Mouse (Mus musculus) induced T-regulatory cell, adult 2 months (primary cell): ENCODE measurements at regions not wholly inside any gene's neighbourhood (a gene's known extent, or its start where the extent isn't known, plus 50 kb on each side); places are given as distances from the start of the nearest gene placed in this dataset.

Experiments
- DNase-seq: peaks from one replicate; pipeline ENCODE4 v3.0.0-alpha.2; 2012; ENCODE audit warnings: low read depth

DNA sequence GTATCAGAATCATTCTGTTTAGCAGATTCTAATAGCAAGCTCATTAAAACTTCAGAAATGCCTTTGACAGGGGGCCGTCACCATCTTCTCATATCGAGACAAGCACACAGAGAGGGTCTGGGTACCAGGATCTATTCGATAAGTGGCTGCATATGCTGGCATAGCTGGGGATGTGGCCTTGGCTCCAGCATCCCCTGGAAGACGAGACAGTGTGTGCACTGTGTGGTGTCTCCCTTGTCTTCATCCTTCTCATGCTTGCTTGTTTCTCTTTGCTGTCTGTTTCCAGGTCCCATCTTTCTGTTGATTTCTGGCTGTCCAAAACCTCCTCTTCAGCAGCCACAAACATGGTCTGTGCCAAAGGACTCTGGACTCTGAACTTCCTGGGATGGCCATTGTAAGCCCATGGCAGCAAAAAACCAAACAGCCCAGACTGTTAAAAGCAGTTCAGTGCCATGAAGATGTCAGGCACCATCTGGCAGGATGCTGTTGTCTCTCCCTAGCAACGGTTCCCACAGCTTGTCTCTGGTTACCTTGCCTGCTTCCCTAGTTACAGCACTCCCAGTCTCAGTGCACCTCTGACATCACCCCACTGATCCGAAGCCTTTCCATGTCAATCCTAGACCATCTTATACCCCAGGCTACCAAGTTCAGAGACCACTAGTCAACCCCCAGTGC lies 56.5 kb downstream of the Kctd12 start:
- DNase-seq, result no peak

DNA sequence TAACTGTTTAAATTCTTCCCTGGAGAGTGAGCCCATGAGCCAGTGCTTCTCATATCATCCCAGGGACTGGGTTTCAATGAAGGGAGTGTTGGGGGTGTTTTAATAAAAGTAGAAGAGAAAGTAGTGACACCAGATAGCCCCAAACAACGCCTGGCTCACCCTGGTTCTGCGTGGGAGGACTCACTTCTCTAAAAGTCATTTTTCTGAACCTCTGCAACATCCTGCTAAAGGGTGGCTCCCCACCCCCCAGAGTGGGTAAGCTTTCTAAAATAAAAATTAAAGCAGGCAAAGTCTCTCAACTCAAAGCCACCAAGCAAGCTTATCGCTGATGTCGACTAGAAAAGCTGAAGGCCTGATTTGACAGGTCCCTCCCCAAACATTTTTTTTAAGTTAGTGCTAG lies 57.8 kb downstream of the Kctd12 start:
- DNase-seq, result no peak

DNA sequence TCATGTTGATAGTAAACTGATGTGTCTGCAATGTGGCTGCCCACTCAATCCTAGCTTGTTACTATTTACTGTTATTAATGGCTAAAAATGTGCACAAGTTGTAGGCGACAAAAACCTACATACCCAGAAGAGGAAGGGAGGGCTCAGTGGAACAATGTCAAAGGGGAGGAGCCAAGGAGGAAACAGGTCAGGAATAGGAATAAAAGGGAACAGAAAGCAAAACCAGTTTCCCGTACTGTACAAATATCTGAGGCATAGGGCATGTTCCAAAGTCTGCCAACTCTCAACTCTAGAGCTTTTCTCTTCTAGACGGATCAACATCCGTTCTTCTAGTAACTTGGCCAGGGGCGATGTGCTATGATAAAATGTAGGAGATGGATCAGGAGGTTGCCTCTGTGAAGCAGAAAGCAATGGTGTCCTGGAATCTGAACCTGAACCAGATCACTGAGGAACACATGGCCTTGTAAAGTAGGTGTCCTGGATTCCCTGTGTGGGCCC lies 59.9 kb downstream of the Kctd12 start:
- DNase-seq, result no peak

DNA sequence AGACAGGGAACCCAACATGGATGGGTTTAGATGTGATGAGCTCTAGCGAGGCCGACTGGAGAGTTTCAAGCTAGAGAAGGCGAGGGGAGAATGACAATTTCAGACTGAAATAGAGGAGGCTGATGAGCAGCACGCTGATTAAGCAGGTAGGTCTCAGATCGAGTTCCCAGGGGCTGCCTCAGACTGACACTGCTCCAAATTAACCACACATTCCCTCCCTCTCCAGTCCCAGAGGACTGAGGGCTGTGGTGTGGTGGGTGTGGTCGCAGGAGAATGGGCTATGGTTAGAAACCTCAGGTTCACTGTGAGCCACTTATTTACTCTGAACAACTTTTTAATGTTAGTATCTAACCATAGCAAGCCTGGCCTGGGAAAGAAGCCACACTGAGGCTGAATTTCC lies 62.0 kb downstream of the Kctd12 start:
- DNase-seq, result no peak

DNA sequence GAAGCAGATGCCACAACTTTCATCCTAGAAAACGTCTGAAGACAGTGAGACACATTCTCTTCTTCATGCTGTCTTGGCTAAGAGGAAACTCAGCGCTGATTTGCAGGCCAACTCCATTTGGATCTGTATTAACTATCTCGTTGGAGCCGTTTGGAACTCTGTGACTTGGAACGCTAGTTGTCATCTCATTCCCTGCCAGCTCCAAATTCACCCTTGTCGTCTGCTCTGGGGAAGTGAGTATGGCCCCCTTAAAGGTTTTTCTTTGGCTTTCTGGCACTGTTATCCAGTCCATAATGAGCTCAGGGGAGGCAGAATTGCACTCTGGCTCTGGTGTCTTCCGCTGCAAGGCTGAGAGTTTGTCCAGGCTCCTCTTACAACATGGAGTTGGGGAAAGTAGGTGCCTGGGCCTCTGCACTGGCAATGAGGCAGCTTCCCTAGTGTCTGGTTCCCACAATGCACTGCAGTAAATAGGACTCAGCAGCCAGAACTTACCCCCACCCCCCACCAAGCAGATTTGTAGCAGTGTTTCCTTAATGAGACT lies 63.1 kb downstream of the Kctd12 start:
- no peak for DNase-seq

DNA sequence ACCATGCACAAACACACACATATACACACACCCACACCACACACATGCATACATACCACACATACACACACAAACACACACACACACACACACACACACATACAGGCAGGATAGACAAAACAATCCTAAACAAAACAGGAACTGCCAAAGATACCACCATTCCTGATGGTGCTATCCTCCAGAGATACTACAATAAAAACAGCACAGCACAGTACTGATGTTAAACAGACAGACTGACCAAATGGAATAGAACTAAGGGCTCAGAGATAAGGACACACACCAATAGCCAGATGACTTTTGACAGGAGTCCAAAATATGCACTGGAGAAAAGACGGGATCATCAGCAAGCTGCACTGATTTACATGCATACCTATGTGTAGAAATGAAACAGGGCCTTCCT lies 64.5 kb downstream of the Kctd12 start:
- DNase-seq, result no peak

DNA sequence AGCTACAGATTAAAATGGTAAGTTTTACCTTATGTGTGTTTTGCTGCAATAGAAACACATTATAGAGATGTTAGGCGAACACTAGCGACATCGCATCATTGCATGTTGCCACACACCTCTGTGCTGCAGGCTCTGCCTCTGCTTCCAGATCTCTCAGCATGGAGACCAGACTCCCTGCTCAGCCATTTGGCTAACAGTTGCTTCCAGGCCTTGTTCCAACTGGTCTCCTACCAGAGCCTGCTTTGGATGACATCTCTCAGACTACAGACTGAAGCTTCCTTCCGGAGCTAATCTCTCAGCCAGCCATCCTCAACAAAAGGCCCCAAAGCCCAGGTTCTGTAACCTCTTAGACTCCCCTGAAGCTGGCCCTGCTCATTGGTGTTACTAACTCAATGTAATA lies 66.5 kb downstream of the Kctd12 start:
- DNase-seq, result no peak

DNA sequence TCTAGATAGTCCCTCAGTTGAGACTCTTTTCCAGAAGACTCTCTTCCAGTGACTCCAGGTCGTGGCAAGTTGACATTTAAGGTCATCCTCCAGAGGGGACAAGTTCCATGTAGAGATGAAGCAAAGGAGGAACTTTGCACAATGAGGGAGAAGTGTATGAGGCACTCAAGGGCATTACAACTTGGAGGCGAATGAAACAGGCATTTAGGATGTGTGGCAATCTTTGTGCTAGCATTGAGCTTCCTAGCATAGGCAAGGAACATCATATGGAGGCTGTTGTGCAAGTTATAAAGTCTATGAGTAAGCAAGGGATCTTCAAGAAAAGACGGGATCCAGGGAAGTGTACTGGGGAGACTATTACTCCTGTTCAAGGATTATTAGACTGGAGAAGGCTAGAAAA lies 70.9 kb downstream of the Kctd12 start:
- no peak for DNase-seq

DNA sequence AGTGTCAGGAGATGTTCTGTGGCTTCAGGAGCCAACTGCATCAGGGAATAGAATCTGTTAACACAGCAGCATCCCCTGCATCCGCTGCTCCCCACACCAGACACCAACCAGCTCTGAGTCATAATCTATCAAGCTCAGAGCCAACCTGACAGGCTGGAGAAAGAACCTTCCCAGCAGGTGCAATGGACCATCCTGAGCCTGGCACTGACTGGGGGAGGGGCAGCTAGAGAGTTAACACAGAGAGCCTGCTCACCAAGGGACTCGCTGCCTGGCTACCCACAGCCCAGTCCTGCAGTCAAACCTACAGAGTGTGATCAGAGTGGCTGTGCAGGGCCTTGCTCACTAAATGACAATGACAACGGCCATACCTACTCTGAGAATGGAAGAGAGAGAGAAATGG lies 73.4 kb downstream of the Kctd12 start:
- no peak for DNase-seq

DNA sequence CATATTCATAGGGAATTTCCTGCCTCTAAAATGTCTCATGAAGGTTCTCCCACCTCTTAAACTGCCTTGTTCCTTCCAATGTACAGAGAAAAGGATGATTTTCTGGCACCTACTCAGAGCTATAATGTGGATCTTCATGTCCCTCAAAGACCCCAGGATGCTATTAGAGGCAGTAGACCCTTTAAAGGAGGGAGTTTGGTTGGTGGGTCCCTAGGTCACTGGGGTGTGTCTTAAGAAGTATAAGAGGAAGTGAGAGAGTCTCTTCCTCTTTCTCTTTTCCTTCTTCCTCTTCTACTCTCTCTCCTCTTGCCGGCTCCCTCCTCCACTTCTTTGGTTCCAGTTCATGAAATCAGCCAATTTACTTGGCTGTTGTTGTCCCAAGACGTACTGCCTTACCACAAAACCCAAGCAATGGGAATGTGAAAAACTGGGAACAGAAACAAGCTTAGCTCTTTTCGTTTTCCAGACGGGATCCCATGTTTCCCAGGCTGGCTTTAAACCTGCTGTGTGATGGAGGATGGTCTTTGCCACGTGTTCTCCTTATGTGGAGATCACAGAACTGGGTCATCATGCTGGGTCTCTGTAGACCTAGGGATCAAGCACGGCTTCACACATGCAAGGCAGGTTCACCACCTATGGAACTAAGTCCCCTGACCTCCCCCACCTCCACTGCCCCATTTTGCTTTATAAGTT lies 74.9 kb downstream of the Kctd12 start:
- DNase-seq, result no peak

DNA sequence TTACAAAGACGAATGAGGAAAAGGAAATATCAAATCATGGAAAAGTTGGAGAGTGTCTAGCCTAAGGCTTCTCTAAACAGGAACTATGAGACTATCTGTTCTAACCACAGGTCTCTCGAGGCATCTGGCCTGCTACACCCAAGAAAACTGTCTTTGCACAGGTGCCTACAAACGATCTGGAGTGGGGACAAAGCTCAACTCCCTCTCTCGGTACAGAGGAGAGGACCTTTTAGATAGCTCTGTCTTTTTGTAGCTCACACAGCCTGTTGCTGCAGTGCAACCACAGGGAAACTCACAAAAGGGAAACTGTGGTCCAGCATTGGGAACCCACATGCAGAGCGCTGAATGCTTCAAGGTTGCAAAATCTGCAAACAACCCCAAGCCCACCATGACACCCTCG lies 75.6 kb downstream of the Kctd12 start:
- DNase-seq, result peak; percentile 4

DNA sequence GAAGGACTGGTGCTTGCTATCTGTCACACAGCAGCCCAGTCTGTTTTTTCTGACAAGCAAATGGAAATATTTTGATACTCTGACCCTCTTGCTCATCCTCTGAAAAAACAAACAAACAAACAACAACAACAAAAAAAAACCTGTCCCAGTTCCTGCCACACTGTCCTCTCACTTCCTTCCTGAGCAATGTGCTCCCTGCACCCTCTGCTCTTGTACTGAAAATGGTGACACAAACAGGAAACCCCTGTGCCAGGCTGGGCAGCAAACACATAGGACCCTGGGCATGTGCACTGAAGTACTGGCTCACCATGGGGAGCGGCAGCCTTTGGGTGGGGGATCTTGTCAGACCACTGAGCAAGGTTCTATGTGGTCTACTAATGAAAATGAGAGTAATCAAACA lies 76.2 kb downstream of the Kctd12 start:
- peak; percentile 3 for DNase-seq

DNA sequence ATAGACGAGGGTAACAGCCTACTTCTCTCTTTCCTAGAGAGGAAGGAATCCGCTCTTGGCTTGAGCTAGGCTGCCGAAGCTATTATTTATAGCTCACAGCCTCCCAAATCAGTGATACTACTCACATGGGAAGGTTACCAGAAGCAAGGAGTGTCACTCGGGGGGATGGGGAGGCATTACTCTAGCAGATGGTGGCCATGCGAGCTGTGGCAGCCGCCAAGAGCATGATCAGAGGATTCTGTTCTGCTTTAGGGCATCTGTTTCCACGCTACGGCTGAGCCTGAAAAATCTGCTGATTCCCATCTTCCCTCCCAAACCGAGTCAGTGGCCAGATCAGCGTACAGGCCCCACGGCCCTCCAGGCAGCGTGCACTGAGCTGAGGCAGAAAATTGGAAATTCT lies 79.5 kb downstream of the Kctd12 start:
- DNase-seq, result no peak

DNA sequence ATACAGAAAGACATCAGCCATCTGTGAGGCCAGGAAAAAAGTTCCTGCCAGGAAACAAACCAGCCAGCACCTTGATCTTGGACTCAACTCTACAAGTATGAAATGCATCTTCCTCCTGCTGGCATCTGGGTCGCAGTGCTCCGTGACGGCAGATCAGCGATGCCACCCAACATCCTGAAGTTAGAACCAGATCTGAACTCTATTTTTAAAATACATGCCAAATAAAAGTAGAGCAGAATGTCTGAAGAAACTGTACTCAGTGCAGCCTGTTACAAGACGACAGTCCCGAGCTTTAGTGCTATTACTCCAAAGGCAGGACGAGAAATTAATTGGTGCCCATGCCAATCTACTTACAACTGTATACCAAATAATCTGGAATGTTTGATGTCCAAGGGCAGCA lies 80.2 kb downstream of the Kctd12 start:
- DNase-seq, result no peak

DNA sequence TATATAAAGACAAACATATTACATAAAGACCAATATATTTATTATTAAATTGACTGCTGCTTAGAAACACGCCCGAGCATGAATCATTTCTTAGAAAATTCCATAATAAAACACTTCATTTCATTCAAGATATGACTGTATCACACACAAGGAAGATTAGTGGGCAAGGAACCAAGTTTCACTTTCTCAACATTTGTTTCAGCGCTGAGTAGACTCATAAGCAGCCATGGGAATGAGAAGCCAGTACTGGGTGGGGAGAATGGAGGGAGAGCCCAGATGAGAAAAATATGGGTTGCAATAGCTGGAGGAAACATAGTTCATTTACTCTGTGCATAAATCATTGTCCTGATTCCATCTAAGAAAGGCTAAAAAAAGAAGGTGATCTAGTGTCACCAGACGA lies 84.0 kb downstream of the Kctd12 start:
- DNase-seq, result no peak

DNA sequence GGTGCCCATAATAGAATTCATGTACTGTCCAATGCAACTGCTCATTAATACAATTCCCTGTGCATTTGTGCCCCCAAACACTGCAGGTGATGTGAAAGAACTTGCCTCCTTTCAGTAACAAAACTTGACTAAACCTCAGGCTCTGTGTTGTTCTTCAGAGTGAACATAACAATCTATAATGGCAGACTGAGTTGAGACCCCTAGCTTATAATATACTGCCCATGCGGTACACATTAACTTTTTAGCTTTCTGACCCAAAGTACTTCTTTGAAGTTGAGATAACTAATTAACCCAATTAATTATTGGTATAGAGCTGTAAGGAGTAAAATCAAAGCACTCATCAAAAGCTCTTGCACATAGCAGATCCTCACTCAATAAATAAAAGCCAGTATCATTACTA lies 85.4 kb downstream of the Kctd12 start:
- DNase-seq, result no peak

DNA sequence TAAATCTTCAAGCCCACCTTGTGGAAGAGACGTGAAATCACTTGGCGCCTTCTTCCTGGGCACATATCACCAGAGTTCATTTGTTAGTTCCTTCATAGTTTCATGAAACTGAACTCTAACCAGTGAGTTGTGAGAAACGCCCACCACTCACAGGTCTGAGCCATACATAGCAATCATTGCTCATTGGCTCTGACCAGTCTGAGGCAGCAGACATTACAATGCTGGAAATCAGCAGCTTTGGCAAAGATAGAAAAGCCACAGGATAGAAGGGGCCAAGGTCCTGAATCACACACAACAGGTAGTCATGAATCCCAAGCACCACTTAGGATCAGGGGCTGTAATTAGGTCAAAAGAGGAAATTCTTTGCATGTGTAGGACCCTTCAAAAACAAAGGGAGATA lies 85.9 kb downstream of the Kctd12 start:
- no peak for DNase-seq

DNA sequence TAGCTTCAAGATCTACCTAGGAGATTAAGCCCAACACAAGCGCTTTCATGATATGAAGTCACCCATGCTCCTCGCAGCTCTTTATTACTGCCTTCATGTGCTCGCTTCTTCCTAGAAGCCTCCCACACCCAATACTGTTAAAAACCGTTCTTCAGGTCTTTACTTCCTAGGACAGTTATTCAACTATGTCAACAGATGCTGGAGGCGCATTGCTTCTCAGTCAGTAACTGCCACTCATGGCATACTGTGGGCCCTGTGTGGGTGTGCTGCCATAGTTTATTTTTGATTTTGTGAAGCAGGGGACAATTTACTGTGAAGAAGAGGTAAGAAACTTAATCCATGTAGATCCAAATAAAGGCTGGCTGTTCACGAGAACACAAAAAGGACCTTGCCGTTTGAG lies 89.2 kb downstream of the Kctd12 start:
- DNase-seq, result no peak

DNA sequence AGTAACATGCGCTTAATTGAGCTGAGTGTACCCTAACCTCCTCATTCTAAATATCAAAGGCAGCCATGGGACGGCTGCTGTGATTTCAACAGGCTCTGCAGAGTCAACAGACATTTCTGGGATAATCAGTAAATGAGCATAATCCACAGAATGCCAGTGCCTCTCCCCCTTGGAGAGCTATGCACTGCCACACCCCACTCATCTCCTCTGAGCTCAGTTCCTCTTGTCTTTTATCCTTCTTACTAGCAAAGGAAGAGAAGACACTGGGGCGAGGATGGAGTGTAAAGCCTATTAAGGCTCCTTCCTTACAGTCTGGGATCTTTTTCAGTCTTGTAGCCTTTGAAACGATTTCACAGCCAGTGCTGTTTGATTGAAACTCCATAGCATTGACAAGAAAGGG lies 90.9 kb downstream of the Kctd12 start:
- no peak for DNase-seq

DNA sequence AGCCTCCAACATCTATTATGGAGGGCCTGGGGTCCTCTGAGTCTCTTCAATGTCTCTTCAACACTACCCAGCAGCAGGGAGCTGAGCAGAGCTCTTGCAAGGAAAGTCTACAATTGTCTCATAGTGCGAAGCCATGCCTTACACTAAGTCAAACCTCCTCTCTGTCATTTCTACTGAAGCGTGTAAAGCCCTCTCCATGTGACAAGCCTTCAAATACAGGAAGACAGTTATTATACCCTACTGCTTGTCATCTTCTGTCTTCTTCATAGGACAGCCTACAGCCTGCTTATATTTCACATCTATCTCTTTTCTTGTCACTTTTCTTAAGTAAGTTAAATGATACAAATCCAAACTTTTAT lies 97.2 kb downstream of the Kctd12 start:
- DNase-seq, result no peak

DNA sequence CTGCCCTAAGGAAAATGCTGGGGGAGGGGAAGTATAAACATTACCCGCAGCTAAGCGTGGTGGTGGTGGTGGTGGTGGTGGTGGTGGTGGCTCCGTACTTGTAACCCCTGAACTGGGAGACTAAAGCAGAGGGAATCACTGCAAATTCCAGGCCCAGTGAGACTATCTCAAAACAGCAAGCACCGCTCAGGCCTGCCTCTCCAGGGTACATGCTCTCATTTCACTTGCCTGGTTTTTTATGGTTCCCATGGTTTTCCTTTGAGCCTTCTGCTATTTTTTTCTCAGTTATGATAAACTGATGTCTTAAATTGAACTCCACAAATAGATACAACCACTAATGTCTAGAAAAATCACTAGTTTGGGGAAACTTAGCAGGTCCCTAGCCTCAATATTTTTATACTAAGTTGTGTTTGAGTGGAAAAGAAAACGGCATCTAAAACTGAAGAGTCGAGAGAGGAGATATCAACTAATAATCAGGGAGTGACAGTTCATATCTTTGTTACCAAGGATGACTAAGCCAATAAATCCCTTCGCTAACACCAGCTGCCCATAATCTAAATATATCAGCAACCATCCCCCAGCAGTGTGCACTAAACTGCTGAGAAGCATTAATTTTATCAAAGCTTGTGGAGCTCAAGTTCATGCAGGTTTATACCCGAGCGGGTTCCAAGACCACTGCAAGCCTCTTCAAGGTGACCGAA lies 97.7 kb downstream of the Kctd12 start:
- no peak for DNase-seq

DNA sequence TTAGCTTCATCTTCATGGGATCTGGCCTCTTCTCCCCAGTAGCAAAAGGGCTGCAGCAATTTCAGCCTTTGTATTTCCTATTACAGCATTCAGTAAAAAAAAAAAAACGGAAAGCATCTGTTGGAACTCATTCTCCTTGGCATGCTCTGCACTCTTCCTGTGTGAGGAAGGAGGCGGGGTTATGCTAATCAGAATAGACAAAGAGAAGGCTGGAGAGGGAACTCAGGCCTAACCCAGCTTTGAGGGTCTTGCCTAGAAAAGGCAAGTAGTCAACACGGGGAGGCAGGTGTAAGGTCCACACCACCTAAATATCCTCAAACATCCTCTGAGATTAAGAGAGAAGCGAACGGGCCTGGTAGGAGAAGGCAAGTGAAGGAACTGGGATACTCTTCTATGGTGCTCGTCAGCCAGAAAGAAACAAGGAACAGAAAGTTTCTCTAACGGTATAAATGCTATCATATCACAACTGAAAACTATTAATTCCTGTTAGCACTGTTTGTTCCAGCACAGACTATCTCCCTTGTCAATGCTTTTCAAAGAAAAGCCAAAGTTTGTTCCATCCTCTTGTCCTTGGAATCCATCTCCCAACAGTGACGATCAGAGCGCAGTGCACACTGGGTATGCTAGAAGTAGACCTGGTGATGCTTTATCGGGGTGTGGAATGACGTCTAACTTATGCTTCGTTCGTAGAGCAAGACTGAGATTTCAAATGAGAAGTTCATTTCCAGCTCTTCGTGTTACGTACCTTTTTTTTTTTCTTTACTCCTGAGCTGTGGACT lies 98.9 kb downstream of the Kctd12 start:
- no peak for DNase-seq
